Mouse (Mus musculus): ENCODE data around the gene Fbxw8. TPM values are rescaled to one million over a fixed set of nuclear protein-coding genes. Genes with fewer than 3 reads are reported as not detected.

Fbxw8 gene
- polyA plus RNA-seq, 1 experiment from 2014 or later: 14.0 TPM

DNA sequence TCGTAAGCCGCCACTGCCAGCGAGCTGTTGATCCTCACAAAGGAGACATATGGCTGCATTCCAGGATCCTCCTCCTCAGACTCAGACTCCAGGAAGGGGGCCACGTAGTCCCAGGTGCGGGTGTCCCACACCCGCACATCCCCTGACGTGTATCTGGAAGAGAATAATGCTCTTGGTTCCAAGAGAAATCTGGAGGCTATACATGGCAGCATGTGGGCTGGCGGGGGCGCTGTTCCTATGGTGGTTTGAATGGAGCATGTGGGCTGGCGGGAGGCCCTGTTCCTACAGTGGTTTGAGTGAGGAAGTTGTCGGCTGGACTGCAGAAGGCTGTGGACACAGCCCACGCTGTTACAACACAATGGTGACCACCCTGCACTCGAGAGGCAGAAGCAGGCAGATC, 41.6 kb downstream of the Fbxw8 start:
- no peak for TF ChIP-seq EP300 (optimal IDR thresholded peaks at IDR 0.05)
- TF ChIP-seq CTCF (IDR thresholded peaks at IDR 0.05; ENCODE audit: low read depth): peak; percentile 27; the same call in 1 of the 2 replicates
- H3K9me3 ChIP-seq (ENCODE audit: control insufficient read depth, low read length): no peaks in the 10 kb centered on the region
- H3K4me3 ChIP-seq (ENCODE audit: low read depth, low read length): no peak overlapping the region
- H3K36me3 ChIP-seq (ENCODE audit: control insufficient read depth, insufficient read depth, low read length): no peaks in the 10 kb centered on the region; the same call in 1 of the 2 replicates
- WGBS: 74% methylated on average over 13 of the region's 13 CpGs
- H3K4me2 ChIP-seq (replicated peaks; ENCODE audit: low read depth): no peak overlapping the region
- H3K27me3 ChIP-seq (ENCODE audit: control insufficient read depth, insufficient read depth, low read length): no peaks in the 10 kb centered on the region
- H3K27ac ChIP-seq (replicated peaks): no peak overlapping the region
- DNase-seq (ENCODE audit: low spot score): no peak
- H3K4me1 ChIP-seq (replicated peaks; ENCODE audit: control insufficient read depth, insufficient read depth): no peaks in the 10 kb centered on the region
- no peak overlapping the region for H3K9ac ChIP-seq (ENCODE audit: low read length)
- no peak for ATAC-seq (ENCODE audit: low FRiP score, low TSS enrichment)

DNA sequence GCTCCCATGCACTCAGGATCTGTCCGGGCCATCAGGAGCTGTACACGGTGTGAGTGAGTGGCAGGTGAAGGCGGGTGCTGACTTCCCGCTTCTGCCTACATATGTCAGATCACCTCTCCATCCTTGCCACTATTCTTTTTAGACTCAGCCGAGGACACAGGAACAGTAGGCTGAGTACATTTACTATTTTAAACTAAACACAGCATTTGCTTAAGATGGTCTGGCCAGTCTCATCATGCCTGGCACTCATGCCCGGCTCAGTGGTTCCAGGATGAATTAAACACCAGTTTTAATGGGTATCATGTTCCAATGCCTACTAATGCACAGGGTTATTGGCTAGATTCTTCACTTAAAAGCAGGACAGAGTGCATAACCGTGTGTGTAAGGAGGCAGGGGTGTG, 42.2 kb downstream of the Fbxw8 start:
- DNase-seq (ENCODE audit: low spot score) (no peak), ATAC-seq (ENCODE audit: low FRiP score, low TSS enrichment) (no peak)
- Histone ChIP-seq H3K9ac (ENCODE audit: low read length) (no peak overlapping the region), H3K27ac (replicated peaks) (no peak overlapping the region), H3K4me1 (replicated peaks; ENCODE audit: control insufficient read depth, insufficient read depth) (no peaks in the 10 kb centered on the region), H3K4me2 (replicated peaks; ENCODE audit: low read depth) (no peak overlapping the region), H3K36me3 (ENCODE audit: control insufficient read depth, insufficient read depth, low read length) (no peaks in the 10 kb centered on the region; the same call in 1 of the 2 replicates), H3K9me3 (ENCODE audit: control insufficient read depth, low read length) (no peaks in the 10 kb centered on the region), H3K27me3 (ENCODE audit: control insufficient read depth, insufficient read depth, low read length) (no peaks in the 10 kb centered on the region), H3K4me3 (ENCODE audit: low read depth, low read length) (no peak overlapping the region)
- TF ChIP-seq EP300 (optimal IDR thresholded peaks at IDR 0.05) (no peak), CTCF (IDR thresholded peaks at IDR 0.05; ENCODE audit: low read depth) (no peak)
- 79% methylated on average over 7 of the region's 7 CpGs for WGBS

DNA sequence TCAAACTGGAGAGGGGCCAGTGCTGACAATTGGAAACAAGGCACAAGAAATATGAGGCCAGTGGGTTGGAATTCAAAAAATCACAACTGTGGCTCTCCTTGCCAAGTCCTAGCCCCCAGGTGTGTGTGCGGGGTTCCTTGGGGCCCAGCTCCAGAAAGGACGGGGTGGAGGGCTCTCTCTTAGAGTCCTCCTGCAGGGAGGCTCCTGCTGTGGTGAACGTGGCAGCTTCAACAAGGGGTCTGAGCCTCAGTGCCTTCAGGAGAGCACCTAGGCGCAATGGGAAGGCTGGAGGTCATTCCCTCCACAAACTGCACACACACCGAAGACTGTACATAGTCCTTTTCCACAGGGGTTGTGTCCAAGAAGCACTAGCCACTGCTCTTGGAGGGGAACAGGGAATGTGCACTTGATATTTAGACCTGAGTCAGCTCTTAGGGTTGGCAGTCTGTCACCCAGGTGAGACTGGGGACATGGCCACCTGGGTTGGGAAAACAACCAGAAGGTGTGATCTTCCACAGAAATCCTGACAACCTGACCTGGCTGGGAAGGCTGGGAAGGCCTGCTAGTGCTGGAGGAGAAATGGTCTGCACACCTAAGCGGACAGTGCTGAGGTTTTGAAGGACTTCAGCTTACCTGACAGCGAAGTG, 46.3 kb downstream of the Fbxw8 start:
- Histone ChIP-seq H3K4me3 (ENCODE audit: low read depth, low read length) (no peak overlapping the region), H3K9me3 (ENCODE audit: control insufficient read depth, low read length) (no peaks in the 10 kb centered on the region), H3K9ac (ENCODE audit: low read length) (no peak overlapping the region), H3K27ac (replicated peaks) (no peak overlapping the region), H3K4me2 (replicated peaks; ENCODE audit: low read depth) (no peak overlapping the region), H3K4me1 (replicated peaks; ENCODE audit: control insufficient read depth, insufficient read depth) (no peaks in the 10 kb centered on the region), H3K27me3 (ENCODE audit: control insufficient read depth, insufficient read depth, low read length) (no peaks in the 10 kb centered on the region), H3K36me3 (ENCODE audit: control insufficient read depth, insufficient read depth, low read length) (no peaks in the 10 kb centered on the region; the same call in 1 of the 2 replicates)
- no peak for ATAC-seq (ENCODE audit: low FRiP score, low TSS enrichment)
- TF ChIP-seq CTCF (IDR thresholded peaks at IDR 0.05; ENCODE audit: low read depth) (no peak), EP300 (optimal IDR thresholded peaks at IDR 0.05) (no peak)
- 83% methylated on average over 7 of the region's 7 CpGs for WGBS
- DNase-seq (ENCODE audit: low spot score): no peak

DNA sequence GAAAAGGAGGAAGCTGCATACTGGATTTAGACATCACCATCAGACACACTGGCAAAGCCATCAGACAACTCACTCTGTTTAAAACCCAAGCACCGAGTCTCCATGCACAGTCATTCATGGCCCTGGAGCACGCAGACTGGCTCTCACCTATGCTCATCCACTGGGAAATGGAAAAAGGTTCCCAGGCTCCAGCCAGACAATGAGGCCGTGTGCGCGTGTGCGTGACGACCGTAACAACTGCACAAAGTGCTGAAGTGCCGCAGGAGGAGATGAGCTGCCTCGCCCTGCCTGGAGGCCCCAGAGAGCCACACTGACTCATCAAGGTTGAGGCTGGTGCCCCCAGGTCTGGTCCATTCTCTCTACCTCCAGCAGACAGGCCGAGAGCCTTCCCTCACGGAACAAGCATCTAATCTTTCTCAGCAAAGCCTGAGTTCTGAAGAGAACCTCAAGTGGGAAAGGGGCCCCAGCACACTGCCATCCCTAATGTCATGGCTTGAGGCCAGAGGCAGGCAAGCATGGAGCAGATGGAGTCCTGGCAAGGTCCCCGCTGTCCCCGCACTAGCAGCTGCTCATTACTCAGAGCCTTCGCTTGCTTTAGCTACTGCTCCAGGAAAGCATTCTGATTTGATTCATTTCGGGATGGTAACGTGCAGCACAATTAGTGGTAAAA, 47.0 kb downstream of the Fbxw8 start:
- DNase-seq (ENCODE audit: low spot score) (no peak), ATAC-seq (ENCODE audit: low FRiP score, low TSS enrichment) (no peak)
- H3K9ac ChIP-seq (ENCODE audit: low read length): no peak overlapping the region
- WGBS: 69% methylated on average over 17 of the region's 17 CpGs
- no peak for TF ChIP-seq EP300 (optimal IDR thresholded peaks at IDR 0.05)
- no peak for TF ChIP-seq CTCF (IDR thresholded peaks at IDR 0.05; ENCODE audit: low read depth)
- no peak overlapping the region for H3K4me3 ChIP-seq (ENCODE audit: low read depth, low read length)
- H3K4me2 ChIP-seq (replicated peaks; ENCODE audit: low read depth): no peak overlapping the region
- H3K9me3 ChIP-seq (ENCODE audit: control insufficient read depth, low read length): no peaks in the 10 kb centered on the region
- H3K27ac ChIP-seq (replicated peaks): no peak overlapping the region
- H3K27me3 ChIP-seq (ENCODE audit: control insufficient read depth, insufficient read depth, low read length): no peaks in the 10 kb centered on the region
- no peaks in the 10 kb centered on the region for H3K4me1 ChIP-seq (replicated peaks; ENCODE audit: control insufficient read depth, insufficient read depth)
- no peaks in the 10 kb centered on the region; the same call in 1 of the 2 replicates for H3K36me3 ChIP-seq (ENCODE audit: control insufficient read depth, insufficient read depth, low read length)

DNA sequence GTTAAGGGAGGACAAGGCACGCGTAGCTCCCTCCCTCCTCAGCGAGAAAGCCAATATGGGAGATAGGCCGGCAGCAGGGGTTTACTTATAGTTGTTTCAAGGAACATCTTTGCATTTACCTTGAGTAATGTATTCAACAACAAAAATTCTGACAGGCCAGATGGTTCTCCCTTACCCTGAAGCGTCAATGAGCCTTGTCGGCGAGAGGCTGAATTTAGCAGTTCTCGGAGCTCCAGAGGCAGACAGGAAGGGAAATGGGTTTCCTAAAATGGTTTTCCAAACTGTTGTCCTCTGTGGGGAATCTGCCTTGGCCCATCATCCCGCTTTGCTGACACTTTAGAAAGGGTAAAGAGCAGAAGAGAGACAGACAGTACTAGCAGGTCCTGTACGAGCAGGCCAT, 48.6 kb downstream of the Fbxw8 start:
- ATAC-seq (ENCODE audit: low FRiP score, low TSS enrichment): no peak

DNA sequence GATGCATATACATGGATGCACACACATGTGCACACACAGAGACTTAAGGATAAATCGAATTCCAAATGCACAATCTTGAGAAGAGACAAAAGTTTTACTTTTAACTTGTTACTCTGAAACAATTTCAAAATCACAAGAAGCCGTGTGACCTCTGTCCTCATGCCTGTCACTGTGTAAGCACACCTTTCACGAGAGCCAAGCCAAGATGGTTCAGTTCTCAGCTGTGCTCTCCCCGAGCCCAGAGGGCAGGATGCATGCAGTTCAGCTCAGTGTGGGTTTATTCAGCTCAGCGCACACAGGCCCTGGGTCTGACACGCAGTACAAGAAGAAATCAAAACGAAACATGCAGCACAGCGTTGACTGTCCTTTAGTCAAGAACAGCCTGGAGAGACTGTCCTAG, 49.7 kb downstream of the Fbxw8 start:
- no peak for ATAC-seq (ENCODE audit: low FRiP score, low TSS enrichment)
- TF ChIP-seq EP300 (optimal IDR thresholded peaks at IDR 0.05) (no peak), CTCF (IDR thresholded peaks at IDR 0.05; ENCODE audit: low read depth) (no peak)
- Histone ChIP-seq H3K4me1 (replicated peaks; ENCODE audit: control insufficient read depth, insufficient read depth) (no peaks in the 10 kb centered on the region), H3K4me3 (ENCODE audit: low read depth, low read length) (no peak overlapping the region), H3K36me3 (ENCODE audit: control insufficient read depth, insufficient read depth, low read length) (no peaks in the 10 kb centered on the region), H3K9me3 (ENCODE audit: control insufficient read depth, low read length) (no peaks in the 10 kb centered on the region), H3K27ac (replicated peaks) (no peak overlapping the region), H3K9ac (ENCODE audit: low read length) (no peak overlapping the region), H3K27me3 (ENCODE audit: control insufficient read depth, insufficient read depth, low read length) (no peaks in the 10 kb centered on the region), H3K4me2 (replicated peaks; ENCODE audit: low read depth) (no peak overlapping the region)
- DNase-seq (ENCODE audit: low spot score): no peak
- WGBS: 84% methylated on average over 8 of the region's 8 CpGs

More for the DNA sequence above, 48.6 kb downstream of the Fbxw8 start:
- no peak for DNase-seq (ENCODE audit: low spot score)
- Histone ChIP-seq H3K9ac (ENCODE audit: low read length) (no peak overlapping the region), H3K4me2 (replicated peaks; ENCODE audit: low read depth) (no peak overlapping the region), H3K27ac (replicated peaks) (no peak overlapping the region), H3K27me3 (ENCODE audit: control insufficient read depth, insufficient read depth, low read length) (no peaks in the 10 kb centered on the region), H3K4me3 (ENCODE audit: low read depth, low read length) (no peak overlapping the region), H3K9me3 (ENCODE audit: control insufficient read depth, low read length) (no peaks in the 10 kb centered on the region), H3K4me1 (replicated peaks; ENCODE audit: control insufficient read depth, insufficient read depth) (no peaks in the 10 kb centered on the region), H3K36me3 (ENCODE audit: control insufficient read depth, insufficient read depth, low read length) (no peaks in the 10 kb centered on the region; the same call in 1 of the 2 replicates)
- 93% methylated on average over 10 of the region's 10 CpGs for WGBS
- TF ChIP-seq EP300 (optimal IDR thresholded peaks at IDR 0.05): no peak

Measured in stomach, postnatal 0 days (tissue).